Mouse (Mus musculus) limb, embryonic 11.5 days (tissue): ENCODE measurements around the gene Nrp2. TPM values are rescaled to one million over a fixed set of nuclear protein-coding genes. Genes with fewer than 3 reads are reported as not detected.

ENCODE experiments used
- ATAC-seq: fragments of 200-750 bp; cut with Nextera tagmentation; 2 replicates; pipeline ENCODE4 v1.8.0; 2017; ENCODE audit warnings: low read depth; ENCODE audit not compliant: insufficient number of reproducible peaks, low FRiP score, low TSS enrichment
- DNase-seq: peaks from one replicate; pipeline ENCODE4 v3.0.0-alpha.2; 2015; ENCODE audit warnings: low spot score
- H3K27ac ChIP-seq: fragments of 300-500 bp; sonication (generic); replicated peaks from 2 replicates; pipeline ENCODE4 v1.5.1; 2014; ENCODE audit warnings: low read depth, mild to moderate bottlenecking, low read length
- H3K27me3 ChIP-seq: fragments of 300-500 bp; sonication (generic); 2 replicates; pipeline ENCODE4 v1.6.1; 2014; ENCODE audit warnings: mild to moderate bottlenecking, low read length, mixed read lengths; ENCODE audit not compliant: control insufficient read depth, insufficient read depth
- H3K36me3 ChIP-seq: fragments of 300-500 bp; sonication (generic); 2 replicates; pipeline ENCODE4 v1.6.1; 2014; ENCODE audit warnings: mild to moderate bottlenecking, low read length, moderate library complexity, mixed read lengths; ENCODE audit not compliant: control insufficient read depth, insufficient read depth
- H3K4me1 ChIP-seq: fragments of 300-500 bp; sonication (generic); 2 replicates; pipeline ENCODE4 v1.6.1; 2014; ENCODE audit warnings: low read length, mixed read lengths; ENCODE audit not compliant: control insufficient read depth, insufficient read depth
- H3K4me2 ChIP-seq: fragments of 300-500 bp; sonication (generic); 2 replicates; pipeline ENCODE4 v1.6.1; 2014; ENCODE audit warnings: low read depth, mild to moderate bottlenecking, moderate library complexity; ENCODE audit not compliant: severe bottlenecking
- H3K4me3 ChIP-seq: fragments of 300-500 bp; sonication (generic); 2 replicates; pipeline ENCODE4 v1.5.1; 2014; ENCODE audit warnings: low read depth, low read length
- H3K9ac ChIP-seq: fragments of 300-500 bp; sonication (generic); 2 replicates; pipeline ENCODE4 v1.6.1; 2014; ENCODE audit warnings: mild to moderate bottlenecking, low read length
- H3K9me3 ChIP-seq: fragments of 300-500 bp; sonication (generic); 2 replicates; pipeline ENCODE4 v1.6.1; 2016; ENCODE audit warnings: low read length; ENCODE audit not compliant: control insufficient read depth
- WGBS: fragments of 180-500 bp; shearing (Covaris S2); extraction: QIAGEN DNeasy Blood & Tissue Kit; methylation state at CpG from one replicate; pipeline ENCODE4 v1.1.7; 2014; 5-methylcytosine and 5-hydroxymethylcytosine counted together
- polyA plus RNA-seq: library from polyadenylated mRNA; unstranded; fragments of >200 nt; fragmentation: Nextera tagmentation; extraction: Ambion mirVana; gene quantifications from 2 replicates; pipeline ENCODE4 v1.2.1, GENCODE M21; 2014

Gene Nrp2
- polyA plus RNA-seq, 1 experiment from 2014 or later, result 58.9 TPM

DNA sequence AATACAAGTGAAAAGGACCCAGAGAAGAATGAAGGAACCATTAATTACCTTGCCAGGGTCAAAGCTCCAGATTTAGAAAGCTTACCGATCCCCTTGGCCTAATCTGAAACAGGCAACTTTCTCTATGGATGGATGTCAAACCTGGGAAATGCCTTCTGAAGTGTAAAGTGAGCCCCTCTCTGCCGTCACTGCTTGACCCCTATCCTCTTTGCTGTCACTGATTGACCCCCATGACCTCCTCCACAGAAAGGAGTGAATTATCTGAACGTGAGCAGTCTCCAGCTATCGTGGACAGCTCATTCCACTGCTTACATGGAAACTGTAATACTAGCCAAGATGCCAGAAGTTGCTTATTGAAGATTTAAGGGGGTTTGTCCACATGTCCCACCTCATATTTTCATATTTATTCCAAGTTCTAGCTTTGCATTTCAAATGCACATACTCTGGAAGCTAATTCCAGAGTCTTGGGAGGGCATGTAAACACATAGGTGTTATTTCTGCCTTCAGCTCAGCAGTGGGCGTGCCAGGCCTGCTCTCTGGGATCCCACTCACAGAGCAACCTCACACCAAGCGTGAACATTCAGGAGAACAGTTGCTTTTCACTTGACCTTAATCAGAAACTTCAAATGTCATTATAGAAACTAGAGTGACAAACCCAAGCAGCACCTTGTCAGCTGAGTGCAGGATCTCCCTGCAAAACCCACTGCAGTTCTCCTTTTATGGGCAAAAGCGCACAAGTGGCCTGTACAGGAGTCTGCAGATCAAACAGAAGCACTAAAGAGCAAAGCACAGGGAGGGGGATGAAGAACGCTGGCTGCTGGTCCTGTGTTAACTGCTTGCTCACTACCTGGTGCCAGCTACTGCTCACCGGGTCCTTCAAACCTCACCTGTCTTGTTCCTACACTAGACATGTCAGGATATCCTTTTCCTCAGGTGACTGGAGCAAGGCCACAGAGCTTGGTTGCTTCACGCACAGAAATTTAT lies 109.9 kb downstream of the Nrp2 start:
- H3K9me3 ChIP-seq, result no peaks in the 10 kb centered on the region
- ATAC-seq (no peak), DNase-seq (peak; percentile 32)
- no peak overlapping the region for H3K4me3 ChIP-seq
- H3K27ac ChIP-seq, result no peak overlapping the region
- H3K4me1 ChIP-seq, result peaks cover 6% of the 10 kb centered on the region
- H3K4me2 ChIP-seq, result no peak overlapping the region
- 28% methylated on average over 10 of the region's 10 CpGs for WGBS
- H3K9ac ChIP-seq, result no peak overlapping the region
- H3K36me3 ChIP-seq, result no peaks in the 10 kb centered on the region; the same call in 1 of the 2 replicates
- no peaks in the 10 kb centered on the region for H3K27me3 ChIP-seq

DNA sequence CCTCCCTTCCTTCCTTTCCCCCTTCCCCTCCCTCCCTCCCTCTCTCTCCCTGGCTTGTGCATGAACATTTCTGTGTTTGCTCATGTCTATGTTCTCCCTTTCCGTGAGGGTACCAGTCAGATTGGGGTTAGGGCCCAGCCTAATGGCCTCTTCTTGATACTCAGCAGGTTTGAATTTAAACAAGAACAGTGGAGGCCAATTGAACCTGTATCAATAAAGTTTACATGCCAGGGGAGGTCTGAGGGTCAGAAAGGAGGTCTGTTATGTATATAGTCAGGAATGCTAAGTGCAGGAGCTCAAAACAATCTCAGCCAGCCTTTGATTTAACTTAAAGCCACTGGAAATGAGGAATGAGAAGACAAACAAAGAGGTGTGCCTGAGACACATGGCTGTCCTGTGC lies 110.9 kb downstream of the Nrp2 start:
- H3K36me3 ChIP-seq, result no peaks in the 10 kb centered on the region; the same call in 1 of the 2 replicates
- no peak for DNase-seq
- WGBS, result 36% methylated on average over 1 of the region's 1 CpGs
- ATAC-seq, result no peak
- H3K9ac ChIP-seq, result no peak overlapping the region
- no peaks in the 10 kb centered on the region for H3K27me3 ChIP-seq
- no peaks in the 10 kb centered on the region for H3K9me3 ChIP-seq
- H3K4me2 ChIP-seq, result no peak overlapping the region
- no peak overlapping the region for H3K4me3 ChIP-seq
- no peak overlapping the region for H3K27ac ChIP-seq
- peaks cover 6% of the 10 kb centered on the region for H3K4me1 ChIP-seq

DNA sequence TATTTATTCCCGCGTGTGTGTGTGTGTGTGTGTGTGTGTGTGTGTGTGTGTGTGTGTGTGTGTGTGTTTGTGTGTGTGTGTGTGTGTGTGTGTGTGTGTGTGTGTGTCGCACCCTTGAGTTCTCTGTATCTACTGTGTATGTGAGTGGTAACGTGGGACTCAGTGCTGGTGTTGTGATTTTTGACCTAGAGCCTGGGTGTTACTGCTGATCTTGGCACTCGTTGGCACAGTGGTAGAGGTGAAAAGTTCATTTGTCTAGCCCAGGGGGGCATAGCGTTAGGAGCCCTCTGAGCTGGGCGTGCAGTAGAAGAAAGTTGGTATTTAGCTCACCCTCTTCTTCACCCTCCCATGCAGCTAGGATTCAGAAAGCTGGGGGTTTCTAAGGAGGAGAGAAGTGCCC lies 114.5 kb downstream of the Nrp2 start:
- Histone ChIP-seq H3K9ac (no peak overlapping the region), H3K4me2 (no peak overlapping the region), H3K36me3 (no peaks in the 10 kb centered on the region; the same call in 1 of the 2 replicates), H3K27ac (no peak overlapping the region), H3K4me3 (no peak overlapping the region), H3K27me3 (no peaks in the 10 kb centered on the region), H3K9me3 (no peaks in the 10 kb centered on the region), H3K4me1 (peaks cover 6% of the 10 kb centered on the region)
- no peak for ATAC-seq
- WGBS, result 84% methylated on average over 7 of the region's 7 CpGs
- DNase-seq, result no peak

DNA sequence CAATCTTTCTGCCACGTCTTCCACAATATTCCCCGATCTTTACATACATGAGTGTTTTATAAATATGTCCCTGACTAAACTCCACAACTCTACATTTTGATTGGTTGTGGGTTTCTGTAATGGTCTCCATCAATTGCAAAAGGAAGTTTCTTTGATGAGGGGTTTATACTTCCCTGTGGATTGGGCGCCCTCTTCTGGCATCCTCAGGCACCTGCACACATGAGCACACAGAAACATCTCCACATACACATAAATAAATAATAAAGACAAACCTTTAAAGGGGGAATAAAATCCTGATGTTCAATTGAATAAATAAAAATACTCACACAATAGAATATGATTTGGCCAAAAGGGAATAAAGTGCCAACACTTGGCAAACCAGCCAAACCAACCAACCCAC lies 117.1 kb downstream of the Nrp2 start:
- H3K4me1 ChIP-seq, result no peaks in the 10 kb centered on the region
- H3K9ac ChIP-seq, result no peak overlapping the region
- DNase-seq (no peak), ATAC-seq (no peak)
- no peak overlapping the region for H3K4me3 ChIP-seq
- H3K27ac ChIP-seq, result no peak overlapping the region
- WGBS, result 77% methylated on average over 3 of the region's 3 CpGs
- H3K27me3 ChIP-seq, result no peaks in the 10 kb centered on the region
- no peaks in the 10 kb centered on the region; the same call in 1 of the 2 replicates for H3K36me3 ChIP-seq
- no peaks in the 10 kb centered on the region for H3K9me3 ChIP-seq
- no peak overlapping the region for H3K4me2 ChIP-seq

- ATAC-seq, result no peak
- no peak overlapping the region for H3K27ac ChIP-seq
- no peaks in the 10 kb centered on the region for H3K36me3 ChIP-seq
- H3K27me3 ChIP-seq, result no peaks in the 10 kb centered on the region
- no peak overlapping the region for H3K9ac ChIP-seq
- no peak overlapping the region for H3K4me3 ChIP-seq
- no peaks in the 10 kb centered on the region for H3K4me1 ChIP-seq
- DNase-seq, result no peak
- WGBS, result 17% methylated on average over 10 of the region's 10 CpGs
- H3K9me3 ChIP-seq, result no peaks in the 10 kb centered on the region
- H3K4me2 ChIP-seq, result no peak overlapping the region
Observed at GRCm38 (mm10) chr1:62821509-62822398, 118.7 kb downstream of the Nrp2 start.

- H3K36me3 ChIP-seq, result no peaks in the 10 kb centered on the region
- 59% methylated on average over 6 of the region's 6 CpGs for WGBS
- no peak overlapping the region for H3K4me3 ChIP-seq
- DNase-seq, result no peak
- ATAC-seq, result no peak
- no peak overlapping the region for H3K9ac ChIP-seq
- no peak overlapping the region for H3K27ac ChIP-seq
- no peaks in the 10 kb centered on the region for H3K4me1 ChIP-seq
- H3K9me3 ChIP-seq, result no peaks in the 10 kb centered on the region
- H3K27me3 ChIP-seq, result no peaks in the 10 kb centered on the region
- H3K4me2 ChIP-seq, result no peak overlapping the region
Observed at GRCm38 (mm10) chr1:62823549-62824195, 120.6 kb downstream of the Nrp2 start.

- Histone ChIP-seq H3K36me3 (no peaks in the 10 kb centered on the region), H3K9me3 (no peaks in the 10 kb centered on the region), H3K4me3 (no peak overlapping the region), H3K4me2 (no peak overlapping the region), H3K4me1 (no peaks in the 10 kb centered on the region), H3K27ac (no peak overlapping the region), H3K27me3 (no peaks in the 10 kb centered on the region), H3K9ac (no peak overlapping the region)
- no peak for ATAC-seq
- DNase-seq, result no peak
- WGBS, result 83% methylated on average over 17 of the region's 17 CpGs
Observed at GRCm38 (mm10) chr1:62825822-62826765, 123.0 kb downstream of the Nrp2 start.
